Mouse (Mus musculus) heart, embryonic 16.5 days (tissue): ENCODE results near the gene Olfr1427. TPM values are rescaled to one million over a fixed set of nuclear protein-coding genes. Genes with fewer than 3 reads are reported as not detected.

Experiments
- ATAC-seq: fragments of 200-750 bp; cut with Nextera tagmentation; replicated peaks from 2 replicates; pipeline ENCODE4 v1.8.0; 2017; ENCODE audit warnings: moderate number of reproducible peaks; ENCODE audit not compliant: insufficient read depth, low FRiP score; ENCODE audit errors: extremely low read depth
- H3K27ac ChIP-seq: fragments of 300-500 bp; sonication (generic); 2 replicates; pipeline ENCODE4 v1.5.1; 2014; ENCODE audit warnings: mild to moderate bottlenecking, low read length, control low read depth, moderate library complexity
- H3K27me3 ChIP-seq: fragments of 300-500 bp; sonication (generic); 2 replicates; pipeline ENCODE4 v1.6.1; 2014; ENCODE audit warnings: low read length, mixed read lengths; ENCODE audit not compliant: control insufficient read depth, insufficient read depth
- H3K36me3 ChIP-seq: fragments of 300-500 bp; sonication (generic); 2 replicates; pipeline ENCODE4 v1.6.1; 2014; ENCODE audit not compliant: control insufficient read depth, insufficient read depth
- H3K4me1 ChIP-seq: fragments of 300-500 bp; sonication (generic); 2 replicates; pipeline ENCODE4 v1.6.1; 2014; ENCODE audit warnings: low read length, mixed read lengths; ENCODE audit not compliant: control insufficient read depth, insufficient read depth
- H3K4me2 ChIP-seq: fragments of 300-500 bp; sonication (generic); 2 replicates; pipeline ENCODE4 v1.6.1; 2014; ENCODE audit warnings: low read depth, mild to moderate bottlenecking, control low read depth, low read length
- H3K4me3 ChIP-seq: fragments of 300-500 bp; sonication (generic); 2 replicates; pipeline ENCODE4 v1.5.1; 2014; ENCODE audit warnings: mild to moderate bottlenecking, control low read depth, low read length
- H3K9ac ChIP-seq: fragments of 300-500 bp; sonication (generic); 2 replicates; pipeline ENCODE4 v1.6.1; 2014; ENCODE audit warnings: low read length, control low read depth
- H3K9me3 ChIP-seq: fragments of 300-500 bp; sonication (generic); replicated peaks from 2 replicates; pipeline ENCODE4 v1.6.1; 2016; ENCODE audit warnings: low read length; ENCODE audit not compliant: control insufficient read depth
- WGBS: fragments of 180-500 bp; shearing (Covaris S2); extraction: QIAGEN DNeasy Blood & Tissue Kit; methylation state at CpG from one replicate; pipeline ENCODE4 v1.1.7; 2014; 5-methylcytosine and 5-hydroxymethylcytosine counted together
- polyA plus RNA-seq: library from polyadenylated mRNA; unstranded; fragments of >200 nt; fragmentation: Nextera tagmentation; extraction: Ambion mirVana; gene quantifications from 2 replicates; pipeline ENCODE4 v1.2.1, GENCODE M21; 2015

The Olfr1427 gene
- polyA plus RNA-seq, result not detected in 2 replicates

GRCm38 (mm10) chr19:12103234-12103633 lies at the start of gene Olfr1427:
Gene Olfr1427 (minus strand): TSS chr19:12103334.
- no peak for ATAC-seq
- Histone ChIP-seq H3K9me3 (no peaks in the 10 kb centered on the region), H3K27ac (no peak within 1 kb of the TSS), H3K36me3 (no peaks in the 10 kb centered on the region), H3K27me3 (no peaks in the 10 kb centered on the region), H3K4me3 (no peak within 1 kb of the TSS), H3K4me2 (no peak within 1 kb of the TSS), H3K9ac (no peak within 1 kb of the TSS), H3K4me1 (no peaks in the 10 kb centered on the region)
- 90% methylated on average over 2 of the region's 2 CpGs for WGBS

GRCm38 (mm10) chr19:12145452-12145851 lies 42.3 kb upstream of the Olfr1427 start:
- Histone ChIP-seq H3K9ac (no peak overlapping the region), H3K9me3 (no peaks in the 10 kb centered on the region), H3K4me2 (no peak overlapping the region), H3K27ac (no peak overlapping the region), H3K36me3 (no peaks in the 10 kb centered on the region), H3K4me3 (no peak overlapping the region), H3K27me3 (no peaks in the 10 kb centered on the region), H3K4me1 (no peaks in the 10 kb centered on the region)
- WGBS, result 85% methylated on average over 3 of the region's 3 CpGs
- ATAC-seq, result no peak

- H3K4me2 ChIP-seq, result no peak overlapping the region
- 67% methylated on average over 1 of the region's 1 CpGs for WGBS
- H3K4me3 ChIP-seq, result no peak overlapping the region
- no peak for ATAC-seq
- no peak overlapping the region for H3K27ac ChIP-seq
- H3K36me3 ChIP-seq, result no peaks in the 10 kb centered on the region
- no peaks in the 10 kb centered on the region for H3K27me3 ChIP-seq
- no peak overlapping the region for H3K9ac ChIP-seq
- no peaks in the 10 kb centered on the region for H3K9me3 ChIP-seq
- H3K4me1 ChIP-seq, result no peaks in the 10 kb centered on the region
Observed at GRCm38 (mm10) chr19:12143356-12143755, 40.2 kb upstream of the Olfr1427 start.

- Histone ChIP-seq H3K4me3 (no peak overlapping the region), H3K9me3 (no peaks in the 10 kb centered on the region), H3K27ac (no peak overlapping the region), H3K4me2 (no peak overlapping the region), H3K9ac (no peak overlapping the region), H3K36me3 (no peaks in the 10 kb centered on the region), H3K4me1 (no peaks in the 10 kb centered on the region), H3K27me3 (no peaks in the 10 kb centered on the region)
- no peak for ATAC-seq
- WGBS, result 31% methylated on average over 2 of the region's 2 CpGs
Observed at GRCm38 (mm10) chr19:12134289-12134688, 31.2 kb upstream of the Olfr1427 start.

GRCm38 (mm10) chr19:12123103-12123502 lies 20.0 kb upstream of the Olfr1427 start, which contains the start of gene Olfr76:
Gene Olfr76 (minus strand): TSS chr19:12123203.
- Histone ChIP-seq H3K27me3 (no peaks in the 10 kb centered on the region), H3K4me1 (no peaks in the 10 kb centered on the region), H3K4me2 (no peak within 1 kb of the TSS), H3K4me3 (no peak within 1 kb of the TSS), H3K36me3 (no peaks in the 10 kb centered on the region), H3K27ac (no peak within 1 kb of the TSS), H3K9me3 (no peaks in the 10 kb centered on the region), H3K9ac (no peak within 1 kb of the TSS)
- WGBS, result 69% methylated on average over 3 of the region's 3 CpGs
- ATAC-seq, result no peak

- H3K4me3 ChIP-seq, result no peak overlapping the region
- no peaks in the 10 kb centered on the region for H3K27me3 ChIP-seq
- no peaks in the 10 kb centered on the region for H3K9me3 ChIP-seq
- ATAC-seq, result no peak
- WGBS, result 74% methylated on average over 3 of the region's 3 CpGs
- H3K36me3 ChIP-seq, result no peaks in the 10 kb centered on the region
- H3K4me1 ChIP-seq, result no peaks in the 10 kb centered on the region
- H3K27ac ChIP-seq, result no peak overlapping the region
- no peak overlapping the region for H3K4me2 ChIP-seq
- H3K9ac ChIP-seq, result no peak overlapping the region
Observed at GRCm38 (mm10) chr19:12116464-12116863, 13.3 kb upstream of the Olfr1427 start.

GRCm38 (mm10) chr19:12115797-12116196 lies 12.7 kb upstream of the Olfr1427 start, which contains the start of gene Olfr1428:
Gene Olfr1428 (minus strand): TSS chr19:12115897.
- H3K4me3 ChIP-seq, result no peak within 1 kb of the TSS
- H3K27me3 ChIP-seq, result no peaks in the 10 kb centered on the region
- no peaks in the 10 kb centered on the region for H3K4me1 ChIP-seq
- no peaks in the 10 kb centered on the region for H3K9me3 ChIP-seq
- WGBS, result 62% methylated on average over 1 of the region's 1 CpGs
- no peak within 1 kb of the TSS for H3K4me2 ChIP-seq
- no peak within 1 kb of the TSS for H3K27ac ChIP-seq
- no peak for ATAC-seq
- no peaks in the 10 kb centered on the region for H3K36me3 ChIP-seq
- no peak within 1 kb of the TSS for H3K9ac ChIP-seq

- Histone ChIP-seq H3K9me3 (no peaks in the 10 kb centered on the region), H3K4me2 (no peak overlapping the region)
- 63% methylated on average over 1 of the region's 1 CpGs for WGBS
Observed at GRCm38 (mm10) chr19:12113807-12114206, 10.7 kb upstream of the Olfr1427 start.

GRCm38 (mm10) chr19:12104541-12104940 lies 1.4 kb upstream of the Olfr1427 start:
- Histone ChIP-seq H3K4me2 (no peak overlapping the region), H3K27ac (no peak overlapping the region), H3K4me1 (no peaks in the 10 kb centered on the region), H3K9me3 (no peaks in the 10 kb centered on the region), H3K36me3 (no peaks in the 10 kb centered on the region), H3K27me3 (no peaks in the 10 kb centered on the region), H3K9ac (no peak overlapping the region), H3K4me3 (no peak overlapping the region)
- WGBS, result 50% methylated on average over 1 of the region's 1 CpGs
- no peak for ATAC-seq

More at GRCm38 (mm10) chr19:12113807-12114206, 10.7 kb upstream of the Olfr1427 start:
- Histone ChIP-seq H3K27me3 (no peaks in the 10 kb centered on the region), H3K4me1 (no peaks in the 10 kb centered on the region), H3K36me3 (no peaks in the 10 kb centered on the region), H3K4me3 (no peak overlapping the region), H3K27ac (no peak overlapping the region), H3K9ac (no peak overlapping the region)
- no peak for ATAC-seq
